30 mouse cellular contexts compared by ENCODE assay signal in the genomic region with DNA sequence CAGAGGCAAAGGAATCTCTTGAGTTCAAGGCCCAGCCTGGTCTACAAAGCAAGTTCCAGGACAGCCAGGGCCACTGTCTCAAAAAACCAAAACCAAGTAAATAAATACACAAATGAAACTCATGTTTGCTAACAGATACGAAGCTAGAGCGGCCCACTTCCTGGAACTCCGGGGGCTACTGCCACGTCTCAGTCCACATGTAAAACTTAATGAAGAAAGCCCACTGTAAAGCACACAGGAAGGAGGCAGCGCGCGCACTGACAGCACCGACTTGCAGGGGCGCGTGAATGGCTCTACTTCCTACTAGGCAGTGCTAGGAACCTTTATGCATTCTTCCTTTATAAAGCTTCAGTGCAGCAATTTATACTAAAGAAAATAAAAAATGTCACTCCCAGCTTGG. TPM values are rescaled to one million over a fixed set of nuclear protein-coding genes. Genes with fewer than 3 reads are reported as not detected.
A peak's percentile ranks its signal among the peaks of the same experiment; 100 is the strongest.
DNase-seq lines count a peak whose midpoint lies in the region; ATAC-seq and TF ChIP-seq lines count a peak whose summit lies in the region.
"Had no signal": no experiment of that assay in that cellular context is flagged by ENCODE, and none has a peak within 500 bp of the region (broad histone marks: within the 10 kb centered on the region; RNA-seq: fewer than 3 reads in every experiment).

No protein-coding gene starts in this region.

- TF ChIP-seq EP300 in liver, postnatal 0 days (IDR thresholded peaks at IDR 0.05; ENCODE audit: low read depth): no peak

- no peak overlapping the region for H3K27ac ChIP-seq in limb, embryonic 13.5 days
- no peak overlapping the region for H3K27ac ChIP-seq in limb, embryonic 10.5 days
- no peak overlapping the region for H3K27ac ChIP-seq in liver, postnatal 0 days (ENCODE audit: low read depth)
- no peak overlapping the region for H3K27ac ChIP-seq in cerebellum, adult 2 months (ENCODE audit: insufficient read depth, low read length)
- H3K27ac ChIP-seq: heart, adult 2 months; hindbrain, embryonic 15.5 days; macrophage; midbrain, embryonic 15.5 days; neural tube, embryonic 15.5 days had no signal

- TF ChIP-seq CTCF in liver, postnatal 0 days (IDR thresholded peaks at IDR 0.05; ENCODE audit: low read depth): no peak
- TF ChIP-seq CTCF in cerebellum, adult 2 months (IDR thresholded peaks at IDR 0.05; ENCODE audit: borderline replicate concordance, insufficient read depth, low read depth, low read length): no peak

- H3K36me3 ChIP-seq in limb, embryonic 13.5 days: peaks cover 54% of the 10 kb centered on the region
- peaks cover 71% of the 10 kb centered on the region for H3K36me3 ChIP-seq in limb, embryonic 10.5 days
- H3K36me3 ChIP-seq in liver, postnatal 0 days (replicated peaks; ENCODE audit: insufficient read depth, low read length): peaks cover 11% of the 10 kb centered on the region; the same call in 1 of the 2 replicates

- H3K9ac ChIP-seq in limb, embryonic 13.5 days: 0 out of 2 replicates have a peak overlapping the region, but pooled peaks have one; percentile 31
- 0 out of 2 replicates have a peak overlapping the region, but pooled peaks have one; percentile 26 for H3K9ac ChIP-seq in liver, postnatal 0 days (replicated peaks)
- H3K9ac ChIP-seq: hindbrain, embryonic 15.5 days; midbrain, embryonic 15.5 days; neural tube, embryonic 15.5 days had no signal

- H3K4me1 ChIP-seq in limb, embryonic 13.5 days: peaks cover 18% of the 10 kb centered on the region
- peaks cover 27% of the 10 kb centered on the region for H3K4me1 ChIP-seq in limb, embryonic 10.5 days
- peaks cover 36% of the 10 kb centered on the region for H3K4me1 ChIP-seq in liver, postnatal 0 days (ENCODE audit: insufficient read depth)
- peaks cover 7% of the 10 kb centered on the region for H3K4me1 ChIP-seq in cerebellum, adult 2 months (ENCODE audit: control insufficient read depth, insufficient read depth, low read length)

- no peak for ATAC-seq in limb, embryonic 13.5 days (ENCODE audit: low FRiP score, low read depth)
- no peak for ATAC-seq in liver, postnatal 0 days
- ATAC-seq: intestine, embryonic 16.5 days; lung, postnatal 0 days; midbrain, embryonic 15.5 days had no signal

- no peaks in the 10 kb centered on the region for H3K27me3 ChIP-seq in limb, embryonic 13.5 days
- no peaks in the 10 kb centered on the region for H3K27me3 ChIP-seq in limb, embryonic 10.5 days (ENCODE audit: low read depth, poor library complexity, severe bottlenecking)
- H3K27me3 ChIP-seq in liver, postnatal 0 days (ENCODE audit: insufficient read depth, low read length): no peaks in the 10 kb centered on the region
- no peaks in the 10 kb centered on the region for H3K27me3 ChIP-seq in cerebellum, adult 2 months (ENCODE audit: control insufficient read depth, insufficient read depth, low read length)
- H3K27me3 ChIP-seq: hindbrain, embryonic 15.5 days; midbrain, embryonic 15.5 days; neural tube, embryonic 15.5 days had no signal

- no peak overlapping the region for H3K4me2 ChIP-seq in limb, embryonic 13.5 days (replicated peaks)
- no peak overlapping the region for H3K4me2 ChIP-seq in liver, postnatal 0 days (ENCODE audit: low read depth, low read length)
- H3K4me2 ChIP-seq: hindbrain, embryonic 15.5 days; midbrain, embryonic 15.5 days; neural tube, embryonic 15.5 days had no signal

- no peak for DNase-seq in limb, embryonic 10.5 days (ENCODE audit: low spot score)
- peak; percentile 38 for DNase-seq in CD4-positive helper T cell, adult 2 months (ENCODE audit: low read depth, low spot score)
- DNase-seq in T-cell, adult 2 months (ENCODE audit: low spot score): peak; percentile 47
- no peak for DNase-seq in liver, postnatal 0 days
- DNase-seq in layer of hippocampus, postnatal 25 days (ENCODE audit: extremely low spot score in 1 of 2, low spot score in 1 of 2): no peak
- DNase-seq in cerebellum, adult 2 months: no peak
- DNase-seq: adrenal gland, adult 2 months; B cell, adult 2 months; cerebellum, adult 11 months; cerebellum, postnatal 10 days; gastrocnemius, postnatal 25 days; heart, adult 2 months; heart, postnatal 36 days; kidney, postnatal 4 days; left cerebral cortex, postnatal 4 days; right cerebral cortex, adult 18-20 months; right cerebral cortex, postnatal 4 days had no signal

- no peak for TF ChIP-seq POLR2A in cerebellum, adult 2 months (IDR thresholded peaks at IDR 0.05; ENCODE audit: borderline replicate concordance, insufficient read depth, low read length)

- 90% methylated on average over 10 of the region's 10 CpGs for WGBS in limb, embryonic 13.5 days
- WGBS in limb, embryonic 10.5 days: 91% methylated on average over 10 of the region's 10 CpGs
- 50% methylated on average over 10 of the region's 10 CpGs for WGBS in liver, postnatal 0 days (ENCODE audit: insufficient replicate concordance)
- 93% methylated on average over 10 of the region's 10 CpGs for WGBS in cerebellum, adult 2 months

- H3K9me3 ChIP-seq in limb, embryonic 13.5 days: no peaks in the 10 kb centered on the region
- no peaks in the 10 kb centered on the region for H3K9me3 ChIP-seq in limb, embryonic 10.5 days (replicated peaks)
- H3K9me3 ChIP-seq in liver, postnatal 0 days (ENCODE audit: low read length): no peaks in the 10 kb centered on the region
- H3K9me3 ChIP-seq: hindbrain, embryonic 15.5 days; midbrain, embryonic 15.5 days; neural tube, embryonic 15.5 days had no signal

- no peak overlapping the region for H3K4me3 ChIP-seq in limb, embryonic 13.5 days
- no peak overlapping the region for H3K4me3 ChIP-seq in limb, embryonic 10.5 days
- no peak overlapping the region for H3K4me3 ChIP-seq in liver, postnatal 0 days (ENCODE audit: low read depth, low read length)
- no peak overlapping the region for H3K4me3 ChIP-seq in cerebellum, adult 2 months (replicated peaks; ENCODE audit: insufficient read depth, low read depth, low read length)
- H3K4me3 ChIP-seq: heart, adult 2 months; hindbrain, embryonic 15.5 days; midbrain, embryonic 15.5 days; neural tube, embryonic 15.5 days had no signal

RNA-seq across cellular contexts. Expression of gene Srpk1, which starts 4.9 kb away (rescaled TPM):
- polyA plus RNA-seq in limb, embryonic 13.5 days (2015; fragmentation: Nextera tagmentation; extraction: Ambion mirVana): 93.3 and 97.9 TPM in 2 replicates
- polyA plus RNA-seq in limb, embryonic 10.5 days (2016; fragmentation: Nextera tagmentation; extraction: Ambion mirVana): 106 and 110 TPM in 2 replicates
- polyA plus RNA-seq in liver, postnatal 0 days (2015; fragmentation: Nextera tagmentation; extraction: Ambion mirVana): 20.9 and 21.7 TPM in 2 replicates
- 10 to 100 TPM; 74.0 to 88.7 TPM for total RNA-seq in layer of hippocampus, postnatal 25 days (2021)
- 45.9 and 47.5 TPM in 2 replicates for polyA plus RNA-seq in cerebellum, adult 2 months (2012; rRNA removed)

RNA-seq across cellular contexts. Expression of gene Lhfpl5, which starts 42.2 kb away (rescaled TPM):
- 0.46 and 0.56 TPM in 2 replicates for polyA plus RNA-seq in limb, embryonic 13.5 days (2015; fragmentation: Nextera tagmentation; extraction: Ambion mirVana)
- polyA plus RNA-seq in limb, embryonic 10.5 days (2016; fragmentation: Nextera tagmentation; extraction: Ambion mirVana): 0.39 and 0.55 TPM in 2 replicates
- polyA plus RNA-seq in liver, postnatal 0 days (2015; fragmentation: Nextera tagmentation; extraction: Ambion mirVana): not detected in 2 replicates
- 1 to 10 TPM; 3.6 to 4.0 TPM for total RNA-seq in layer of hippocampus, postnatal 25 days (2021)
- 17.8 and 20.4 TPM in 2 replicates for polyA plus RNA-seq in cerebellum, adult 2 months (2012; rRNA removed)
- total RNA-seq: gastrocnemius, postnatal 25 days; heart, adult 2 months; heart, postnatal 36 days had no signal
- polyA plus RNA-seq: macrophage had no signal

RNA-seq across cellular contexts. Expression of gene Clps, which starts 57.1 kb away (rescaled TPM):
- 0.60 and 0.91 TPM in 2 replicates for polyA plus RNA-seq in limb, embryonic 13.5 days (2015; fragmentation: Nextera tagmentation; extraction: Ambion mirVana)
- not detected in 2 replicates for polyA plus RNA-seq in limb, embryonic 10.5 days (2016; fragmentation: Nextera tagmentation; extraction: Ambion mirVana)
- polyA plus RNA-seq in liver, postnatal 0 days (2015; fragmentation: Nextera tagmentation; extraction: Ambion mirVana): 1.2 and 26.9 TPM in 2 replicates
- total RNA-seq in layer of hippocampus, postnatal 25 days (2021): not detected
- polyA plus RNA-seq in cerebellum, adult 2 months (2012; rRNA removed): 0.28 TPM in 1 of 2 replicates, not detected in the other
- total RNA-seq: adrenal gland, adult 2 months; gastrocnemius, postnatal 25 days; heart, adult 2 months; heart, postnatal 36 days; left cerebral cortex, adult 18-20 months; left cerebral cortex, postnatal 4 days had no signal
- polyA plus RNA-seq: cortical plate, adult 2 months; embryonic facial prominence, embryonic 11.5 days; forebrain, embryonic 11.5 days; heart, embryonic 14.5 days; kidney, embryonic 14.5 days; macrophage; neural tube, embryonic 15.5 days had no signal

Comparison
In these comparisons a context has a peak if more than half of its experiments do, and no peak if none do; other contexts are left out.
1. DNase-seq: peak in CD4-positive helper T cell, adult 2 months (single experiment) and T-cell, adult 2 months (single experiment); none in limb, embryonic 10.5 days (single experiment), liver, postnatal 0 days (single experiment), layer of hippocampus, postnatal 25 days (0 of 2) and cerebellum, adult 2 months (0 of 2).
2. RNA of gene Lhfpl5, which starts 42.2 kb away (polyA plus RNA-seq): 17.8 to 20.4 TPM in cerebellum, adult 2 months; 0.46 to 0.56 TPM in limb, embryonic 13.5 days, 0.39 to 0.55 TPM in limb, embryonic 10.5 days and not detected in liver, postnatal 0 days; every median in the first group is over 10 times any median in the second.